Mouse (Mus musculus) stomach, embryonic 15.5 days (tissue): ENCODE results near the gene Pdcl3. TPM values are rescaled to one million over a fixed set of nuclear protein-coding genes. Genes with fewer than 3 reads are reported as not detected.

Experiments used
- ATAC-seq: fragments of 200-750 bp; cut with Nextera tagmentation; 2 replicates; pipeline ENCODE4 v1.8.0; 2017; ENCODE audit warnings: low read depth, moderate number of reproducible peaks, moderate TSS enrichment; ENCODE audit not compliant: insufficient read depth, low FRiP score
- H3K27ac ChIP-seq: fragments of 300-500 bp; sonication (generic); 2 replicates; pipeline ENCODE4 v1.5.1; 2015; ENCODE audit warnings: mild to moderate bottlenecking, inconsistent platforms
- H3K27me3 ChIP-seq: fragments of 300-500 bp; sonication (generic); replicated peaks from 2 replicates; pipeline ENCODE4 v1.6.1; 2015; ENCODE audit warnings: inconsistent platforms
- H3K36me3 ChIP-seq: fragments of 300-500 bp; sonication (generic); 2 replicates; pipeline ENCODE4 v1.6.1; 2015; ENCODE audit warnings: inconsistent platforms
- H3K4me1 ChIP-seq: fragments of 300-500 bp; sonication (generic); 2 replicates; pipeline ENCODE4 v1.6.1; 2015; ENCODE audit warnings: inconsistent platforms
- H3K4me2 ChIP-seq: fragments of 300-500 bp; sonication (generic); 2 replicates; pipeline ENCODE4 v1.6.1; 2015; ENCODE audit warnings: mild to moderate bottlenecking, inconsistent platforms
- H3K4me3 ChIP-seq: fragments of 300-500 bp; sonication (generic); replicated peaks from 2 replicates; pipeline ENCODE4 v1.5.1; 2015; ENCODE audit warnings: inconsistent platforms
- H3K9ac ChIP-seq: fragments of 300-500 bp; sonication (generic); 2 replicates; pipeline ENCODE4 v1.6.1; 2015; ENCODE audit warnings: inconsistent platforms
- H3K9me3 ChIP-seq: fragments of 300-500 bp; sonication (generic); 2 replicates; pipeline ENCODE4 v1.6.1; 2016; ENCODE audit warnings: inconsistent platforms
- WGBS: fragments of 180-500 bp; shearing (Covaris S2); methylation state at CpG from one replicate; pipeline ENCODE4 v1.1.7; 2015; 5-methylcytosine and 5-hydroxymethylcytosine counted together
- polyA plus RNA-seq: library from polyadenylated mRNA; unstranded; fragments of >200 nt; fragmentation: Nextera tagmentation; extraction: Ambion mirVana; gene quantifications from 2 replicates; pipeline ENCODE4 v1.2.1, GENCODE M21; 2015

Gene Pdcl3
- polyA plus RNA-seq, 1 experiment from 2014 or later: 176 TPM

DNA sequence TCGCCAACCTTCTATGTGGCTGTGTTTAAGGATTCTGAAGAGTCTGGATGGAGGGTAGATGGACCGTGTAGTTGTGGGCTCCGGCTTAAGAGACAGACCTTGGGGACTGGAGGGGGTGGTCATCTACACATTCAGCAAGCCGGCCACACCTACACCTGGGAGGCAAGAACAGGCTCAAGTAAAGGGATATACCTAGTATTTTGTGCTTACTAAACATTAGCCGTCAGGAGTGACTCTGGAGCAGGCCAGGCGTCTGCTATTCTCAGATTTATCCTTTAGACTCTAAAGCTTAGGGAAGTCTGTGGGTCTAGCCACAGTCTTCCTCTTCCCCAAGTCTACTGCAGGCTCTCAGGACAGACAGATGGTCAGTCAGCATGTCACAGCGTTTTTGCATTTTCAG lies 2.9 kb downstream of the Pdcl3 start:
- Histone ChIP-seq H3K4me1 (peaks cover 10% of the 10 kb centered on the region; the same call in 1 of the 2 replicates), H3K9ac (peak overlapping the region; percentile 59), H3K4me2 (peak overlapping the region; percentile 80), H3K27me3 (no peaks in the 10 kb centered on the region), H3K27ac (peak overlapping the region; percentile 90), H3K4me3 (peak overlapping the region; percentile 83), H3K9me3 (no peaks in the 10 kb centered on the region), H3K36me3 (0 out of 2 replicates have a peak, but pooled peaks cover 11% of the 10 kb centered on the region)
- WGBS: 20% methylated on average over 7 of the region's 7 CpGs
- ATAC-seq: no peak

DNA sequence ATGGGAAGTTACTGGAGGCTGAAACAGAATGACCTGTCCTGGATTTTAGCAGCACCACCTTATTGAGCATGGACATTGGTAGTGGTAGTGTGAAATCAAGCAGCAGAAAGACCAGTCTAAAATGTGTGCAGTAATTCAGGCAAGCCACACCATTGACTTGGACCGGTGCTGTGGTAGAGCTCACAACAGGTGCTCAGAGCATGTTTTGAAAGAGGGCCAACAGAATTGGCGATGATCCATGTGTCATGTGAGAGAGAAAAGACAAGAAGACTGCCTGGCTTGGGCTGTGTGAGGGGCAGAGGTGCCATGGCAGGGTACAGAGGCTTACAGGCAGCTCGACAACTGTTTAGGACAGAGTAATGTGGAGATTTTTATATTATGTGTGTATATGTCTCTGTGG lies 7.0 kb downstream of the Pdcl3 start:
- Histone ChIP-seq H3K27ac (no peak overlapping the region), H3K4me3 (no peak overlapping the region), H3K9ac (no peak overlapping the region), H3K36me3 (peaks cover 25% of the 10 kb centered on the region; the same call in 1 of the 2 replicates), H3K9me3 (no peaks in the 10 kb centered on the region), H3K4me1 (peaks cover 5% of the 10 kb centered on the region; the same call in 1 of the 2 replicates), H3K27me3 (no peaks in the 10 kb centered on the region), H3K4me2 (no peak overlapping the region)
- ATAC-seq: no peak
- 80% methylated on average over 3 of the region's 3 CpGs for WGBS

DNA sequence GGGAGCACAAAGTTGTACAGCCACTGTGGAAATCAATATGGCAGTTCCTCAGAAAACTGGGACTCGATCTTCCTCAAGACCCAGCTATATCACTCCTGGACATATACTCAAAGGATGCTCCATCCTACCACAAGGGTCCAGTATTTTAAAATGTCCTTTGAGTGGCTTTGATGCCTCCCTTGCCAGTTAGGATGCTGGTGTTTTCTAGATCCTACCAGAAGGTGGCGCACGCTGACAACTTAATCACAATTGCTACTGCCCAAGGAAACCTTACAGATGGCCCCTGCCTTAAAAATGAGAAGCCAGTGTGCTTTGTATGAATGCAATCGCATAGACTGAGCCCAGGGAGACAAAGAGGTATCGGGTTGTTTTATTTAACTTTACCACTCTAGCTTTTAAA lies 15.7 kb downstream of the Pdcl3 start:
- H3K9me3 ChIP-seq: no peaks in the 10 kb centered on the region
- no peak overlapping the region for H3K9ac ChIP-seq
- ATAC-seq: no peak
- H3K4me3 ChIP-seq: no peak overlapping the region
- H3K36me3 ChIP-seq: peaks cover 6% of the 10 kb centered on the region; the same call in 1 of the 2 replicates
- WGBS: 14% methylated on average over 5 of the region's 5 CpGs
- H3K4me2 ChIP-seq: no peak overlapping the region
- no peaks in the 10 kb centered on the region for H3K27me3 ChIP-seq
- H3K4me1 ChIP-seq: no peaks in the 10 kb centered on the region
- no peak overlapping the region for H3K27ac ChIP-seq

DNA sequence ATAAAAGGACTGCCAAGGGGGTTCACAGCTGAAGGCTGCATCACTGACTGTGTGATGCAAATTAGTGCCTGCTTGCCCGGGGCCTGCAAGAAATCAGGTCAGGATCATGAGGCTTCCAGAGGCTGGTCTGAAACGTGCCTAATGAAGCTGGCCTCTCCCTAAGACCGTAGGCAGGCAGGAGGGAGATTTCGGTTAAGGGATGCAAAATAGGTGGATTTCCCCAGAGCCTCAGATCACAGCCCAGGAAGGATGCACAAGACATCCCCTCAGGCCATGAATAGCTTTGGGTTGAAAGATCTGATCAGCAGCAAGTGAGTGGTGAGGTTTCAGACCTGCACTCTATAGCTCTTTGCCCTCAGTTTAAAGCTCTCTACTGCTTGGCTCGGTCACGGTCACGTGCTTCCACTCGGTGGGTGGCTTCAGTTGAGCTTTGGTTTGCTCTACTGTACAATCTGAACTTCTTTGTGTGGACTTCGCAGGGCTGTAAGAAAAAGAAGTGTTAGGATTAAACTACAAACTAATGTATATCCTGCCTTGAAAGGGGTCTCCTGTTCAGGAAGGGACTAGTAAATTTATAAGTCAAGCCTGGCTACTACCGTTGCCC lies 20.4 kb downstream of the Pdcl3 start:
- Histone ChIP-seq H3K9me3 (no peaks in the 10 kb centered on the region), H3K9ac (no peak overlapping the region), H3K4me2 (no peak overlapping the region), H3K27me3 (no peaks in the 10 kb centered on the region), H3K36me3 (no peaks in the 10 kb centered on the region), H3K27ac (no peak overlapping the region), H3K4me3 (no peak overlapping the region), H3K4me1 (no peaks in the 10 kb centered on the region)
- ATAC-seq: no peak
- WGBS: 77% methylated on average over 10 of the region's 10 CpGs

DNA sequence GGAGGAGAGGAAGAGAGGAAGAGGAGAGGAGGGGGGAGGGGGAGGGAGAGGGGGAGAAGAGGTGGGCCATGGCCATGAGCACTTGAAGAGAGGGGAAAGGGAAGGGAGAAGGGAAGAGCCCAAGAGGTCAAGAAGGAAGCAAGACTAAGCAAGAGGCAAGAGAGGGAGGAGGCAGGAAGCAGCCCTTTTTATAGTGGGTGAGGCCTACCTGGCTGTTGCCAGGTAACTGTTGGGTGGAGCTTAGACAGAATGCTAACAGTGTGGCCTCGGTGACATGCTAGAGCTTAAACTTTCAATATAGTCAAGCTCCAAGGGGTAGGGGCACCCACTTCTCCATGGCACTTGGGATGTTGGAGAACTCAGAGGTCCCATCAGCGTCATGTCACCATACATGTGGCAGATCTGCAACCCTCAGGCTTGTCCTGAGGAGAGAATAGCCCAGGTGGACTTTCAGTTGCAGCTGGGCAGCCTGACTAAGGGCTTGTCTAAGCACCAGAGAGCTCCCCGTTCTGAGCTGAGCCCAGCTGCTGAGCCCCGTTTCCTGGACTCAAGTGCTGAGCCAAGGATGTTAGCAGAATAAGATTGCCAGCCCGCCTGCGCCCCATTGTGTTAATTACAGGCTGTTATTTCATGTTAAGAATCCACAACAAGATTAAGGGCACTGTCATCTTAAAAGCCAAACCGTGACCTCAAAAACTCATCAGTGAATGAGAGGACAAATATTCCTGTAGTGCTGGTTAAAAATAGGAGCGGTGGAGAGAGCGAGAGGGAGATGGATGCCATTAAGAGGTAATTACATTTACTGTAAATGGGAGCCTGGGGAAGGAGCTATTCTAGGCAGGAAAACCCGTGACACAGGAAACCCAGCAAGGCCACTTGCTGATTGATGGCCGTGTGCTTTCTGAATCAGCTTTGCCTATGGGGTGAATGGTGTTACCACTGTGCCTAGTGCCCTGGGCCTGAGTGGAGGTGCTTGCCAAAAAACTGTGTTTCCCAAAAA lies 21.7 kb downstream of the Pdcl3 start:
- Histone ChIP-seq H3K4me2 (no peak overlapping the region), H3K4me3 (no peak overlapping the region), H3K4me1 (no peaks in the 10 kb centered on the region), H3K9ac (no peak overlapping the region), H3K27me3 (no peaks in the 10 kb centered on the region), H3K27ac (no peak overlapping the region), H3K36me3 (no peaks in the 10 kb centered on the region), H3K9me3 (no peaks in the 10 kb centered on the region)
- WGBS: 51% methylated on average over 11 of the region's 11 CpGs
- ATAC-seq: 0 out of 2 replicates have a peak, but pooled peaks have one; percentile 25

DNA sequence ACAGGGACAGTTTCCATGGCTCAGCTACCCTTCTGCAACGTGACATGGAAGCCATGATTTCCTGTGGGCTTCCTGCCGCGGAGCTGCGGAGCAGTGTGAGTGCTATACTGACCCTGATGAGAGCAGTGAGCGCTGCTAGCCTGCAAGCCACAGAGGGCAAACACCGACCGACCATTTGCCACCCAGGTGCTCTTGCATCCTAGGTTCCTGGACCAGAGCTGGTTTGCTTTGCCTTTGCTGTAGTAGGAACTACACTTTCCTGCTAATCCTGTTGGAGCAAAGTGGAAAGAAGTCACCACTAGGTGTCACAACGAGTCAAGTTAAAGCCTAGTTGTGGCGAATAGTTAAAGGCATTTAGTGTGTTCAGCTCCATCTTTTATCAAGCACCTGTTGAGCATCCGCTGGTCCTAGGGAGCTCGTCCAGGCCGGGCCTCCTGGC lies 25.2 kb downstream of the Pdcl3 start:
- 15% methylated on average over 12 of the region's 12 CpGs for WGBS
- Histone ChIP-seq H3K4me2 (no peak overlapping the region), H3K9ac (no peak overlapping the region; the same call in 1 of the 2 replicates), H3K4me1 (no peaks in the 10 kb centered on the region), H3K9me3 (no peaks in the 10 kb centered on the region), H3K4me3 (no peak overlapping the region), H3K36me3 (no peaks in the 10 kb centered on the region), H3K27me3 (no peaks in the 10 kb centered on the region), H3K27ac (no peak overlapping the region)
- ATAC-seq: 0 out of 2 replicates have a peak, but pooled peaks have one; percentile 45

DNA sequence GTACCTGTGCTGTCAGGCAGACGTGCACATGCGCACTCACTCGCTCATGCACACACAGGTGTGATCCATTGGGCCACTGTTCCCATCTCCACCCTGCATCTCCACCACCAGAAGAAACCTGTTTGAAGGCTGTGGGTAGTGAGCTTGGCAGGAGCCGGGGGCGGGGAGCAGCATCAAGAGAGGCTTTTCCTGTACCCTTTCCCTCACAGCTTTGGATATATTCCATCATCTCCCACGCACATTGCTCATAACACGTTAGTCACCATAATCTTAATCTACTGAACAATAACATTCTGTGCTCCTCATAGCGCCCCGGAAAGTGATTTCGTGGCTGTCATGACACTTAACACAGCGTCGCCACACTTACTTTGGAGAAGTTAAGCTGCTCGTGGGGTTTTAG lies 27.2 kb downstream of the Pdcl3 start:
- H3K4me3 ChIP-seq: no peak overlapping the region
- WGBS: 82% methylated on average over 13 of the region's 13 CpGs
- no peaks in the 10 kb centered on the region for H3K27me3 ChIP-seq
- no peak overlapping the region for H3K9ac ChIP-seq
- no peak overlapping the region for H3K4me2 ChIP-seq
- H3K4me1 ChIP-seq: no peaks in the 10 kb centered on the region
- ATAC-seq: no peak
- H3K27ac ChIP-seq: no peak overlapping the region
- H3K36me3 ChIP-seq: no peaks in the 10 kb centered on the region
- H3K9me3 ChIP-seq: no peaks in the 10 kb centered on the region

DNA sequence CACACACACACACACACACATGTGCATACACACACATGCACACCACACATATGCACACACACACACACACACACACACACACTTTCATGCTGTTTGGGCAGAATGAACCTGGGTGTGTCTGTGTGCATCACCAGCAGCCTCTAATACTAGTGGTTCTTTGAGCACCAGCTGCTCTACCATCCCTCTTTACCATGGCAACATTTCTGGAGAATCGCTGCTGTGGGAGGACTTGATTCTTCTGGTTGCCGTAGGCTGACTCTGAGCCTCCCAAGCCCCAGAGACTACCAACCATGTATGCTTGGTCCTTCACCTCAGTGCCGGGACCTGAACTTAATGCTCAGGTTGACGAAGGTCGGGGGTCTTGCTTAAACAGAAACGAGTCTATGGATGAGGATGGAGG lies 28.4 kb downstream of the Pdcl3 start:
- 90% methylated on average over 6 of the region's 6 CpGs for WGBS
- no peak for ATAC-seq
- no peaks in the 10 kb centered on the region for H3K27me3 ChIP-seq

DNA sequence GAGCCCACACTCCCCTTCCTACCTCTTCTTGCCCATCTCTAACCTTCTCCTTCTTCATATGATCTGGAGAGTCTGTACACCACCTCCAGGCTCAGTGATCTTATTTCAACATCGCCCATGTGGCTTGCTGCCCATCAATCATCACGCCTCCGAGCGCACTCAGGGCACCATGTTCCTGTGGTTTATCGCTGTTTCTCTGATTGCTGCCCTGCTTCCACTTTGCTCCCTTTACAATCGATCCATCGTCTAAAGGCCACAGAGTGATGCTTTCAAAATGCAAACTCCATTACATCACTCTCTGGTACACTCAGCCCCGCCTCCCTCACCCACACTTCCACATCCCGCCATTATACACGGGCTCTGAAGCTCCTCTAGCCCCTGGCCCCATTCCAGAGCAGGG lies 30.1 kb downstream of the Pdcl3 start:
- ATAC-seq: no peak
- Histone ChIP-seq H3K27ac (no peak overlapping the region), H3K4me2 (no peak overlapping the region), H3K4me1 (no peaks in the 10 kb centered on the region), H3K9ac (no peak overlapping the region), H3K27me3 (no peaks in the 10 kb centered on the region), H3K36me3 (no peaks in the 10 kb centered on the region), H3K9me3 (no peaks in the 10 kb centered on the region), H3K4me3 (no peak overlapping the region)
- 79% methylated on average over 10 of the region's 10 CpGs for WGBS

More for the DNA sequence above, 28.4 kb downstream of the Pdcl3 start:
- H3K36me3 ChIP-seq: no peaks in the 10 kb centered on the region
- H3K9ac ChIP-seq: no peak overlapping the region
- no peak overlapping the region for H3K4me2 ChIP-seq
- H3K4me1 ChIP-seq: no peaks in the 10 kb centered on the region
- no peak overlapping the region for H3K4me3 ChIP-seq
- H3K27ac ChIP-seq: no peak overlapping the region
- no peaks in the 10 kb centered on the region for H3K9me3 ChIP-seq

DNA sequence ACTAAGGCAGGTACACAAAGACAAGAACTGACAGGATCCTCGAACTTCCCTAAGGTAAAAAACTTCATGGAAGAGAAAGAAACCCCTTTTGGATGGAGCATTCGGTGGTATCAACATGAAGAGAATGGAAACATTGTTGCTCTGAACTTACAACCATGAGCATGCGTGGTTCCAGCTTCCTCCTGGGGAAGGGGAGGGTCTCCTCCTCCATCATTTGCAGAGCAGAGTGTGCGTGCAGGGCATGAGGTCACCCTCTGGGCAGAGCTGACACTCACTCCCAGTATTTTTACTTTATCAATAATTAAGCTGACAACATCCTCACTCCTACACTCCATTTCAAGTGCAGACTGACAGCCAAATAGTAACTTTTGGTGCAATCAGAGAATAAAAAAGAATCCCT lies 32.5 kb downstream of the Pdcl3 start:
- Histone ChIP-seq H3K27me3 (no peaks in the 10 kb centered on the region), H3K4me1 (no peaks in the 10 kb centered on the region), H3K4me2 (no peak overlapping the region), H3K4me3 (no peak overlapping the region), H3K36me3 (no peaks in the 10 kb centered on the region), H3K9ac (no peak overlapping the region), H3K9me3 (no peaks in the 10 kb centered on the region), H3K27ac (no peak overlapping the region)
- 71% methylated on average over 4 of the region's 4 CpGs for WGBS
- ATAC-seq: no peak

DNA sequence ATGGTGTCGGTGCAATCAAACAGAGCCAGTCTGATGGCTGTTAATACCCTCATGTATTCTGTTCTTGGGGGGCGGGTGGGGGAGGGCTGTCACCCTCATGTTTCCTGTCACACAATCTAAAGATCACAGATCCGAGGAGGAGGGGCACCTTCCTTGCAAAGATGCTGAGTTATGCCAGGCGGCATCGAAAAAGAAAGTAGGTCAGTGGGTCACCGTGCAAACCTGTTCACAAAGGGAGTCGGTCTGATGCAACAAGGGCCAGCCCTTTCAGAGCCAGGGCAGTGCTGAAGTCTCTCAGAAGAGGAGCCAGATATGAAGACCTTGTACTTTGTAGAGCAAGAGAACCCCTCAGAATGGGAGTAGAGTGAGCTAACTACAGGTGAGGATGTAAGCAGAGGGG lies 39.7 kb downstream of the Pdcl3 start:
- 40% methylated on average over 7 of the region's 7 CpGs for WGBS
- ATAC-seq: no peak
- H3K27me3 ChIP-seq: no peaks in the 10 kb centered on the region
- no peak overlapping the region for H3K27ac ChIP-seq
- H3K4me1 ChIP-seq: 0 out of 2 replicates have a peak, but pooled peaks cover 4% of the 10 kb centered on the region
- H3K4me2 ChIP-seq: no peak overlapping the region
- no peak overlapping the region for H3K4me3 ChIP-seq
- H3K9me3 ChIP-seq: no peaks in the 10 kb centered on the region
- H3K36me3 ChIP-seq: no peaks in the 10 kb centered on the region
- no peak overlapping the region for H3K9ac ChIP-seq

DNA sequence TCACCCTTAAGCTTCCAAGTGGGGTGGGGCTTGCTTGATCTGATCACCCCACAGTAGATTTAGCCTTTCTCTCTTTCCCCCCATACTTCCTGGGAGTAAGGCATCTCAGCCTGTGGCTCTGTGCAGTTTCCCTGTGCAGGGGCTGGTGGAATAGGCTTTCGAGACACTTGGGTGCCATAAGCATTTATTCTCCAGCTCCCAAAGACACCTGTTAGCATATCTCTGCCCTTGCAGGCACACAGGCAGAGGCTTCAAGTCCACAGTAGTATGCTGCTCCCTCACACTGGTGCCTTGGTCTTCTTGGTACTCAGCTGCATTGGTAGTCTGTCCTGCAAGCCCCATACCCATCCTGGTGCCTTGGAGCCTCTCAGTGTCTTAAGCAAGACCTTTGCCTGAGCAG lies 40.4 kb downstream of the Pdcl3 start:
- H3K9me3 ChIP-seq: no peaks in the 10 kb centered on the region
- H3K4me3 ChIP-seq: no peak overlapping the region
- ATAC-seq: no peak
- no peak overlapping the region for H3K4me2 ChIP-seq
- H3K27ac ChIP-seq: no peak overlapping the region
- 0 out of 2 replicates have a peak, but pooled peaks cover 4% of the 10 kb centered on the region for H3K4me1 ChIP-seq
- no peak overlapping the region for H3K9ac ChIP-seq
- WGBS: 84% methylated on average over 1 of the region's 1 CpGs
- H3K27me3 ChIP-seq: no peaks in the 10 kb centered on the region
- no peaks in the 10 kb centered on the region for H3K36me3 ChIP-seq
